Mouse (Mus musculus): ENCODE measurements at regions not wholly inside any gene's neighbourhood (a gene's known extent, or its start where the extent isn't known, plus 50 kb on each side); places are given as distances from the start of the nearest gene placed in this dataset.

DNA sequence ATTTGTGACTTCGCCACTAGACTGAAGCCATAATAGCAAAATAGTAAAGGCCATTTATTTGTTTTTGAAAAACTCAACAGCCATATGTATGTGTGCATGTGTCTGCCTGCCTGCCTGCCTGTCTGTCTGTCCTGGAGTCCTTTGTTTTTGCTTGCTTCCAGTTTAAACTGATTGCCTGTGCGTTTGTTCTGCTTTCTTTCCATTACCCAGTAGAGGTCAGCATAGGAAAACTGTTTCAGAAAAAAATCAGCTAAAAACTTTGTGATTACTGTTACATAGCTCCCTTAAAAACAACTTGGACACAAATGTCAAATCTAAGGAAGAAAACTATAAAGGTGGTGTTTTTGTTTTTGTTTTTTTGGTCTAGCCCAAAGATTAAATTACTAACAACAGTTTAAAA is 52.0 kb upstream of the Slc5a7 start:
- WGBS, result 44% methylated on average over 2 of the region's 2 CpGs
- Histone ChIP-seq H3K9ac (replicated peaks; ENCODE audit: low read length) (no peak overlapping the region), H3K36me3 (ENCODE audit: insufficient read depth, low read length) (no peaks in the 10 kb centered on the region), H3K4me2 (replicated peaks; ENCODE audit: low read depth, low read length) (no peak overlapping the region), H3K4me3 (ENCODE audit: low read length) (no peak overlapping the region), H3K27me3 (ENCODE audit: insufficient read depth, low read length) (no peaks in the 10 kb centered on the region), H3K9me3 (ENCODE audit: low read length) (no peaks in the 10 kb centered on the region), H3K4me1 (ENCODE audit: insufficient read depth, low read length) (no peaks in the 10 kb centered on the region), H3K27ac (ENCODE audit: low read length) (no peak overlapping the region)
- ATAC-seq (ENCODE audit: low FRiP score, low TSS enrichment), result no peak
